Mouse (Mus musculus): ENCODE data around the gene 4921536K21Rik.

GRCm38 (mm10) chr11:3846351-3846750, 48.5 kb downstream of the 4921536K21Rik start:
- no peak for TF ChIP-seq POLR2A (IDR thresholded peaks at IDR 0.05; ENCODE audit: low read depth, low read length)
- TF ChIP-seq CTCF (IDR thresholded peaks at IDR 0.05; ENCODE audit: borderline replicate concordance, insufficient read depth, low read length): no peak

Data from embryonic fibroblast, embryonic 13.5 days (primary cell).